Mouse (Mus musculus) CD4-positive, CD25-positive, alpha-beta regulatory T cell (primary cell): Measurements from ENCODE around the gene Foxj2. TPM values are rescaled to one million over a fixed set of nuclear protein-coding genes. Genes with fewer than 3 reads are reported as not detected.

Source experiments
- polyA plus RNA-seq: library from polyadenylated mRNA; unstranded; fragments of 100-300 nt; shearing (Covaris generic); gene quantifications from one replicate; pipeline ENCODE4 v1.2.1, GENCODE M21; 2017

Gene Foxj2
- polyA plus RNA-seq: 35.0 TPM

DNA sequence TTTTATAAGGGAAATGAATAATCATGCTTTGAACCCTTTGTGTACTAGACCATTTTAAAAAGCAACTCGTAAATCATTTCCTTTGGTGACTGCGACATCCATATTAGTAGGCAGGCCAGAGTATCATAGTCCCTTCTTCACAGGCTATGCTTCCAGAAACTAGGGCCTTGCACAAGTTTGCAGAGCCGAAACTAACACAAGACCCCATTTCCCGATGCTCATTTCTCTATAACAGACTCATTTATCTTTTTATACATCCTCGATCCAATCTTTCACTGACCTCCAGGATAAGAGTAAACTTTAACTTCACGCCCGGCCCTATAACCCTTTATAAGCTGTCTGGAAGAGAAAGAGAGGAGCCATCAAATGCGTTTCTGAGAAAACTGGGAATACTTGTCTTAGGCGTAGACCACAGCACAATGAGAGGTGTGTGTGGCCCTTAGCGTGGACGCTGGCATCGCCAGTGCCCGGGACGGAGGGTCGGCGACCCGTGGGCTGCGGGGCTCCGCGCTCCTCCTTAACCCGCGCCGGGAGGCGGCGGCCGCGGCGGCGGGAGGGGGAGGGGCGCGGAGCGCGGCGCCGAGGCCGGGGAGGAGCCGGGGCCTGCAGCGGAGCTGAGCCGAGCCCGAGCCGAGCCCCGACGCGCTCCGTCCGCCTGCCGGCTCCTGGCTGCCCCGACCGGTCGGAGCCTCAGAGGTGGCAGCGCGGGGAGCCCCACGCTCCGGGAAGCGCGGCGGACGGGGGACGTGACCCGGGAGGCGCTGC, at the start of gene Foxj2:
Gene Foxj2 (plus strand): TSS at position 609 of the 765 bp plus-strand sequence.

DNA sequence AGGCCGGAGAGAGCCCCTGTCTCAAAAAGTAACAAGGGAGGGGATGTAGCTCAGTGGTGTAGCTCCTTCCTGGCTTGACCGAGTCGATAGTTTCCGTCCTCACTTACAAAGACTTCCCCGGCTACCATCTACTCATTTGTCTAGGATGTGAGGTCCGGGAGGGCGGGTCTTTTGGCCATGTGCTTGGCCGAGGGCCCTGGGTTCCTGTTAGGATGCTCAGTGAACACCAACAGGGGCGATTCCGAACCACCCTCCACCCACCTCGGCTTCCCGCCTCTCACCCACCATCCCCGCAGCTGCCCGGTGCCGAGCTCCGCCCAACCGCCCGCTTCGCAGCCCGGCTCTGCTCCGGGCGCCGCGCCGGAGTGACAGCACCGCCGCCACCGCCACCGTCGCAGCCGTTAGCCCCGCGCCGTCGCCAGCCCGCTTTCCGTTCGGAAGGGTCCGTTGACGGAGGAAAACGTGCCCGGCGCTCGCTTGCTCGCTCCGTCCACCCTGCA, 18.4 kb upstream of the Foxj2 start, which contains the start of gene Slc2a3:
Gene Slc2a3 (minus strand): TSS at position 340 of the 500 bp plus-strand sequence.

GRCm38 (mm10) chr6:122855955-122856354, 36.2 kb downstream of the Foxj2 start, which contains the start of gene C3ar1:
C3ar1 (minus strand) TSS chr6:122856161.

GRCm38 (mm10) chr6:122873871-122874719, 54.4 kb downstream of the Foxj2 start, which contains the start of gene Necap1:
Necap1 (plus strand) TSS chr6:122874474.

Other genes starting within 250 kb of the Foxj2 start
- gene Apobec1, start 217.5 kb upstream of the Foxj2 start, polyA plus RNA-seq: 17.6 TPM
- not detected for gene Gdf3, start 209.8 kb upstream of the Foxj2 start, polyA plus RNA-seq
- gene Dppa3, start 193.5 kb upstream of the Foxj2 start, polyA plus RNA-seq: not detected
- gene Nanog, start 112.4 kb upstream of the Foxj2 start, polyA plus RNA-seq: not detected
- 95.4 TPM for gene Slc2a3, start 18.3 kb upstream of the Foxj2 start, polyA plus RNA-seq
- gene C3ar1, start 36.2 kb downstream of the Foxj2 start, polyA plus RNA-seq: 0.11 TPM
- gene Necap1, start 54.6 kb downstream of the Foxj2 start, polyA plus RNA-seq: 34.9 TPM
- not detected for gene Clec4a1, start 101.9 kb downstream of the Foxj2 start, polyA plus RNA-seq
- 0.20 TPM for gene Clec4a3, start 132.6 kb downstream of the Foxj2 start, polyA plus RNA-seq
- 0.31 TPM for gene Clec4a4, start 170.5 kb downstream of the Foxj2 start, polyA plus RNA-seq
- gene Clec4b1, start 230.0 kb downstream of the Foxj2 start, polyA plus RNA-seq: 0.32 TPM